Mouse (Mus musculus) stomach, postnatal 0 days (tissue): ENCODE measurements around the gene Thsd7a. TPM values are rescaled to one million over a fixed set of nuclear protein-coding genes. Genes with fewer than 3 reads are reported as not detected.

ENCODE experiments used
- ATAC-seq: fragments of 200-750 bp; cut with Nextera tagmentation; 2 replicates; pipeline ENCODE4 v1.8.0; 2017; ENCODE audit not compliant: low FRiP score, low TSS enrichment
- DNase-seq: peaks from one replicate; pipeline ENCODE4 v3.0.0-alpha.2; 2016; ENCODE audit warnings: low spot score
- H3K27ac ChIP-seq: fragments of 300-500 bp; sonication (generic); replicated peaks from 2 replicates; pipeline ENCODE4 v1.5.1; 2014; ENCODE audit warnings: mild to moderate bottlenecking, control low read depth
- H3K27me3 ChIP-seq: fragments of 300-500 bp; sonication (generic); 2 replicates; pipeline ENCODE4 v1.6.1; 2014; ENCODE audit warnings: low read length; ENCODE audit not compliant: control insufficient read depth, insufficient read depth
- H3K36me3 ChIP-seq: fragments of 300-500 bp; sonication (generic); 2 replicates; pipeline ENCODE4 v1.6.1; 2014; ENCODE audit warnings: low read length, mixed read lengths; ENCODE audit not compliant: control insufficient read depth, insufficient read depth
- H3K4me1 ChIP-seq: fragments of 300-500 bp; sonication (generic); replicated peaks from 2 replicates; pipeline ENCODE4 v1.6.1; 2014; ENCODE audit warnings: antibody characterized with exemption; ENCODE audit not compliant: control insufficient read depth, insufficient read depth
- H3K4me2 ChIP-seq: fragments of 300-500 bp; sonication (generic); replicated peaks from 2 replicates; pipeline ENCODE4 v1.6.1; 2014; ENCODE audit warnings: low read depth, mild to moderate bottlenecking, control low read depth, moderate library complexity
- H3K4me3 ChIP-seq: fragments of 300-500 bp; sonication (generic); 2 replicates; pipeline ENCODE4 v1.5.1; 2014; ENCODE audit warnings: low read depth, low read length, control low read depth
- H3K9ac ChIP-seq: fragments of 300-500 bp; sonication (generic); 2 replicates; pipeline ENCODE4 v1.6.1; 2014; ENCODE audit warnings: mild to moderate bottlenecking, low read length, control low read depth, mixed read lengths
- H3K9me3 ChIP-seq: fragments of 300-500 bp; sonication (generic); 2 replicates; pipeline ENCODE4 v1.6.1; 2016; ENCODE audit warnings: low read length; ENCODE audit not compliant: control insufficient read depth
- CTCF ChIP-seq: IDR thresholded peaks from 2 replicates; pipeline ENCODE4 v1.5.1; 2016; ENCODE audit warnings: antibody characterized with exemption, low read depth, mild to moderate bottlenecking, moderate library complexity
- EP300 ChIP-seq: optimal IDR thresholded peaks from 2 replicates; pipeline ENCODE3; 2016; ENCODE audit warnings: antibody characterized with exemption
- WGBS: fragments of 180-500 bp; shearing (Covaris S2); extraction: QIAGEN DNeasy Blood & Tissue Kit; methylation state at CpG from one replicate; pipeline ENCODE4 v1.1.7; 2014; 5-methylcytosine and 5-hydroxymethylcytosine counted together
- polyA plus RNA-seq: library from polyadenylated mRNA; unstranded; fragments of >200 nt; fragmentation: Nextera tagmentation; extraction: Ambion mirVana; gene quantifications from 2 replicates; pipeline ENCODE4 v1.2.1, GENCODE M21; 2015

Gene Thsd7a
- polyA plus RNA-seq, 1 experiment from 2014 or later: 1.1 TPM

DNA sequence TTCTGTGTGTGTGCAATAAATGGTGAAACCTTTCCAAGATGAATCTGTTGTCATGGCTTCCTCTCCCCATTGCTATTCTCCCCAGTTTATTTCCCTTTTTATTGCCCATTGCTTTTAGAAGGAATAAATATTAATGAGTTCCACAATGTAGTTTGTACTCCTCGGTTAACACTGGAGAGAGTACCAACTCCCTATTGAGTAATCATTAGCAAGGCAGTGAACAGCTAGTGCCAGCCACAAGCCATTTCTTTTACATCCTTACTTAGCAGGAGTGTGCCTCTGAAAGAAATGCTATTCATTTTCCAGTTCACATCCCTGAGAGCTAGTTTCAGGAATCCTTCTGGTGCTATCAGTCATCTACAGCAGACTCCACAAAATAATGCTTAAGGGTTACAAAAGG lies 260.3 kb downstream of the Thsd7a start:
- Histone ChIP-seq H3K4me2 (no peak overlapping the region), H3K27me3 (no peaks in the 10 kb centered on the region), H3K9me3 (no peaks in the 10 kb centered on the region), H3K27ac (no peak overlapping the region), H3K4me3 (no peak overlapping the region), H3K36me3 (no peaks in the 10 kb centered on the region), H3K4me1 (no peaks in the 10 kb centered on the region), H3K9ac (no peak overlapping the region)
- TF ChIP-seq CTCF: no peak
- no peak for TF ChIP-seq EP300
- WGBS: 79% methylated on average over 1 of the region's 1 CpGs
- DNase-seq (no peak), ATAC-seq (no peak)

DNA sequence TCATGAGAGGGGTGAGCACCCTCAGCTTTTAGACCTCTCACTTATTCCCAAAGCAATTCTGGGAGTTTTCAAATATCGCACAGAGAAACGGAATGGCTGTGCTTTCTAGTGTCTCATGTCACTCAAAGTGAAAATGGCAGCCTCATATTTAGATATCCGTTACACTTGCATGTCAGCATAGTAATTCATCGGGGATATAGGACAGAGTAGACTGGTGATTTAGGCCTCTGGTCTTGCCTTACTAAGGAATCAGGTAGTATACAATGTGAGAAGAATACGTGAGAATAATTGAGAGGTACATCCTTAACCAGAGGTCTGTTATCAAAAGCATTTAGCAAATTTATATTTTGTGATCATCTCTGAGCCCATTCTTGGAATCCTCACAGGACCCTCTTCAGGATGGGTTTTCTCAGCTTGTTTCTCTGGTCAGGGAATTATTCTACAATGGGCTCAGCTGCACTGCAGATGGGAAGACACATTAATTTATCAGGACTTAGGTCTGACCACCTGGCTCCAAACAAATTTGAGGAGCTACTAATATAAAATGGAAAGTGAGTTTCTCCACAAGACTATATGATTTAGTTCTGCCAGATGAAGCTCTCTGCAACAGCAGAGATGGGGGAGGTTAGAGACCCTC lies 267.6 kb downstream of the Thsd7a start:
- DNase-seq: no peak
- Histone ChIP-seq H3K4me2 (no peak overlapping the region), H3K4me1 (no peaks in the 10 kb centered on the region), H3K36me3 (no peaks in the 10 kb centered on the region), H3K9me3 (no peaks in the 10 kb centered on the region), H3K9ac (no peak overlapping the region), H3K27me3 (no peaks in the 10 kb centered on the region), H3K4me3 (no peak overlapping the region), H3K27ac (no peak overlapping the region)
- ATAC-seq: no peak
- no peak for TF ChIP-seq EP300
- TF ChIP-seq CTCF: no peak
- 82% methylated on average over 5 of the region's 5 CpGs for WGBS

DNA sequence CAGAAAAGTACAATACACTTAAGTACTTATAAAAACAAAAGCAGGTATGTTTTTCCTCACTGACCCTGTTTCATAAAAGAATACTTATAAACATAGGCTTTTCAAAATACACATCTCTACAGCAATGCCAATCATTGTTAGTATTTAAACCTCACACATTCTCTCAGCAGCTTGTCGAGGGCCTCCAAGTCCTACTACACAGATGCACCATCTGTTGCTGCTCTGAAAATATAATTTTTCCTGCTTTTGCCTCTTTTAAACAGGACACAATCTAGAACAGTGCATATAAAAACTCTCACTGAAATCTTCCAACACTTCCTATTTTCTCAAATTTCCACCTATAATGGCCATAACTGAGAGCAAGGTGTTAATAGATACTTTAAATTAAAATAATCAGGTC lies 270.9 kb downstream of the Thsd7a start:
- no peak overlapping the region for H3K4me3 ChIP-seq
- H3K27ac ChIP-seq: no peak overlapping the region
- DNase-seq (no peak), ATAC-seq (no peak)
- no peak for TF ChIP-seq EP300
- TF ChIP-seq CTCF: no peak
- H3K9me3 ChIP-seq: no peaks in the 10 kb centered on the region
- no peaks in the 10 kb centered on the region for H3K4me1 ChIP-seq
- no peaks in the 10 kb centered on the region for H3K36me3 ChIP-seq
- no peak overlapping the region for H3K4me2 ChIP-seq
- WGBS: 77% methylated on average over 1 of the region's 1 CpGs
- H3K27me3 ChIP-seq: no peaks in the 10 kb centered on the region
- H3K9ac ChIP-seq: no peak overlapping the region

DNA sequence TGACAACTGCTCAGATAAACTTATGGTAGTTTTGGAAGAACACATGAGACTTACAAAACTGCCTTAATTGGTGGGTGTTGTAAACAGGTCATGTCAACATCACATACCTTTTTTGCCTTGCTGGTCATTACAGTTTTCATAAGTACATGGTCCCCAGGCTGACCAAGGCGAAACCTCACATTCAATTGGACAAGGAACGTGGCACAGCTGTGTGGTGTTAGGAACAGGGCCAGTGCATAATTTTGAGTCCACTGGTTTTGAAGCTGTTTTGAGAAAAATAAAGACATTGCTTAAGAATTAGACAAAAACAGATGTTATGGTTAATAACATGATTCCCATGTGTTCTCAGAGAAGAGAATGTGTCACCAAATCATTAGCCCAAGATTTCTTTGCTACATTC lies 278.3 kb downstream of the Thsd7a start:
- DNase-seq (no peak), ATAC-seq (no peak)
- no peaks in the 10 kb centered on the region for H3K4me1 ChIP-seq
- H3K9ac ChIP-seq: no peak overlapping the region
- TF ChIP-seq CTCF (no peak), EP300 (no peak)
- H3K36me3 ChIP-seq: no peaks in the 10 kb centered on the region
- no peaks in the 10 kb centered on the region for H3K27me3 ChIP-seq
- H3K9me3 ChIP-seq: no peaks in the 10 kb centered on the region
- no peak overlapping the region for H3K27ac ChIP-seq
- WGBS: 78% methylated on average over 2 of the region's 2 CpGs
- H3K4me3 ChIP-seq: no peak overlapping the region
- no peak overlapping the region for H3K4me2 ChIP-seq

DNA sequence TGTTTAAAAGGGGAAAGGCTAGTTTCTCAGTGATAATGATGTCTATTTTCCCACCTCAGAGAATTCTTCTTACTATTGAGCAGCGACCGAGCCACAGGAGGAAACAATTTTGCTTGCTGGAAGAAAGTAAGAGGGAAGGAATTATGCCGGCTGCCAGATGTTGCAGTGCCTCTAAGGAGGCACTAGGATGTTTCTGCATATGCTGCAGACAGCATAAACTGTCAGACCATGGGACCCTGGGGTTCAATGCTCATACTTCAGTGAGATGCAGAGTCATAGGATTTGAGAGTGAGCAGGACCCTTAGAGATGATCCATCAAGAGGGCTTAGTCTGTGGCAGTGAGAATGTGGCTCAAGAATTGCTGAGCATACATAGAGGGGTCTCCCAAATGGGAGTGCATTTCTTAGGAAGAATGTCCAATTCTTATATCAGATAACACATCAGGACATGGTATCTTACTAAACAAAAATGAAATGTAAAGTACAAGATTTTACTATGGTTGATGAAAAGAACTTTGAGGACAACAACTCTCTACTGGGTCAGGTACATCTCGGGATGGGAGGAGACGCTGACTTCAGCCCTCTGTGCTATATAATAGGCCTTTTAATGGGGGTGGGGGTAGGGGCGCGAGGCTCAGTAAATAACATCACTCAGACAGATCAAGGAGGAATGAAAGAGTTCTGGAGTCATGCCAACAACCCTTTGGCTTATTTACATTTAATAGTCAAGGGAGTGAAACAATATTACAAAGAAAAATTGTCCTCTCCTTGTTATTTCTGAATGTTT lies 281.7 kb downstream of the Thsd7a start:
- no peak for DNase-seq
- Histone ChIP-seq H3K9me3 (no peaks in the 10 kb centered on the region), H3K9ac (no peak overlapping the region), H3K27ac (no peak overlapping the region), H3K27me3 (no peaks in the 10 kb centered on the region), H3K36me3 (no peaks in the 10 kb centered on the region), H3K4me2 (no peak overlapping the region), H3K4me3 (no peak overlapping the region), H3K4me1 (no peaks in the 10 kb centered on the region)
- TF ChIP-seq EP300 (no peak), CTCF (no peak)
- WGBS: 39% methylated on average over 7 of the region's 7 CpGs
- ATAC-seq: no peak

DNA sequence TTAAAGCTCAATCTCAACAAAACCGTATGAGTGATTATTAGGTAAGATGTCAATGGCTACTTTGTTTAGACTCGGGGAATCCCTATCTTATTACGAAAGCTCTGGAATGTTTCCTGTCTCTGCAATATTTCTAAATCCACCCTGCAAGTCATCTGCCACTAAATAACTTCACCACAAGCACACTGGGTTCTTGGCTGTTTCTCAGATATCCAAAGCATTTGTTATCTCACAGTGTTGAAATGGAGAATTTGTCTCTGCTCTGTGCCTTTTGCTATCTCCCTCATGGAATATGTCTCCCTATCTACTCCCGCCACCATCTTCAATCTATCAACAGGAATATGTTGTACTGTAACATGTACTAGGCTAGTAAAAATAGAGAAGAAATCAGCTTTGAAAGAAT lies 290.4 kb downstream of the Thsd7a start:
- H3K9ac ChIP-seq: no peak overlapping the region
- H3K4me2 ChIP-seq: no peak overlapping the region
- 71% methylated on average over 4 of the region's 4 CpGs for WGBS
- no peak overlapping the region for H3K27ac ChIP-seq
- H3K4me1 ChIP-seq: no peaks in the 10 kb centered on the region
- no peak for ATAC-seq
- no peaks in the 10 kb centered on the region for H3K27me3 ChIP-seq
- DNase-seq: no peak
- no peaks in the 10 kb centered on the region for H3K9me3 ChIP-seq
- H3K4me3 ChIP-seq: no peak overlapping the region
- TF ChIP-seq EP300: no peak
- no peaks in the 10 kb centered on the region for H3K36me3 ChIP-seq
